Mouse (Mus musculus) spleen, adult 2 months (tissue): ENCODE data around the gene Etv4.

Experiments
- CTCF ChIP-seq: fragments of 200-500 bp; IDR thresholded peaks from 2 replicates; pipeline ENCODE4 v1.5.1; 2011; ENCODE audit warnings: mild to moderate bottlenecking, inconsistent platforms; ENCODE audit not compliant: insufficient read depth, insufficient read length, insufficient replicate concordance; ENCODE audit errors: extremely low read depth
- POLR2A ChIP-seq: fragments of 200-500 bp; IDR thresholded peaks from 2 replicates; pipeline ENCODE4 v1.6.1; 2011; ENCODE audit warnings: low read depth, low read length, inconsistent platforms

GRCm38 (mm10) chr11:101832001-101832400 lies 46.8 kb upstream of the Etv4 start:
- TF ChIP-seq CTCF (no peak), POLR2A (no peak)
